Mouse (Mus musculus) thymus, adult 2 months (tissue): ENCODE data around the gene Ank3.

Experiments used
- CTCF ChIP-seq: fragments of 200-500 bp; IDR thresholded peaks from 2 replicates; pipeline ENCODE4 v1.5.1; 2012; ENCODE audit warnings: mild to moderate bottlenecking, control low read depth, low read length, moderate library complexity, borderline replicate concordance; ENCODE audit not compliant: control insufficient read depth, poor library complexity, insufficient read depth; ENCODE audit errors: extremely low read depth
- POLR2A ChIP-seq: fragments of 200-500 bp; IDR thresholded peaks from 2 replicates; pipeline ENCODE4 v1.6.1; 2012; ENCODE audit warnings: mild to moderate bottlenecking, low read length, control low read depth, moderate library complexity; ENCODE audit not compliant: control insufficient read depth, poor library complexity, insufficient read depth; ENCODE audit errors: extremely low read depth

- TF ChIP-seq CTCF (no peak), POLR2A (no peak)
These were observed 327.7 kb downstream of the Ank3 start for GRCm38 (mm10) chr10:69726265-69726664.
